Mouse (Mus musculus) kidney, adult 2 months (tissue): ENCODE results near the gene Magi2.

Experiments used
- CTCF ChIP-seq: fragments of 200-500 bp; conservative IDR thresholded peaks from 2 replicates; pipeline ENCODE4 v1.5.1; 2011; ENCODE audit warnings: low read depth, mild to moderate bottlenecking, control low read depth, low read length, moderate library complexity, mixed read lengths; ENCODE audit not compliant: insufficient read depth, insufficient read length
- POLR2A ChIP-seq: fragments of 200-500 bp; IDR thresholded peaks from one replicate; pipeline ENCODE4 v1.6.1; 2011; ENCODE audit warnings: low read depth, low read length, control low read depth

- TF ChIP-seq CTCF (no peak), POLR2A (no peak)
These were observed 110.7 kb downstream of the Magi2 start for GRCm38 (mm10) chr5:19337561-19337960.
